30 mouse cellular contexts compared by ENCODE assay signal in the genomic region with DNA sequence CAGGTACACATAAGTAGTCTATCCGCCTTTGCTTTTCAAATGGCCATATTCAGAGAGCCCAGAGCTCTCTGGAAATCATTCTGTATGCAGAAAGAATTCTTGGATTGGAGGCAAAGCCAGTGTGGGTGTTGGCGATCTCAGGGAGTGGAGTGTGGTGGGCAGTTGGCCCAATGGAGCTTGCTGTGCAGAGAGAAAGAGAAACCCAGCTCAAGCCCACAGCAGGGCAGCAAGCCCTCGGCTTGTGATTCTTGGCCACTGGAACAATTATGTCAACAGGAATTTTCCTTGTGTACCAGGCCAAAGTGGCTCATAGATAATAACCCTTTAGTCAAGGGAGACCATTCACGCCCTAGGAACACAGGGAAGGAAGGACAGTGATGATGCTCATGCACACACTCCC. TPM values are rescaled to one million over a fixed set of nuclear protein-coding genes. Genes with fewer than 3 reads are reported as not detected.
DNase-seq lines count a peak whose midpoint lies in the region; ATAC-seq and TF ChIP-seq lines count a peak whose summit lies in the region.
"Had no signal": no experiment of that assay in that cellular context is flagged by ENCODE, and none has a peak within 500 bp of the region (broad histone marks: within the 10 kb centered on the region; RNA-seq: fewer than 3 reads in every experiment).

No protein-coding gene starts in this region.

- TF ChIP-seq CTCF in left cerebral cortex, adult 2 months (IDR thresholded peaks at IDR 0.05), result no peak

- intact Hi-C loops in gastrocnemius, postnatal 14 days (cut with DNase I; ENCODE audit: low total_unique reads), result no loop called here
- intact Hi-C loops in left cerebral cortex, postnatal 4 days (cut with DNase I), result no loop called here
- intact Hi-C loops in left cerebral cortex, adult 2 months (cut with DNase I), result no loop called here

- DNase-seq in cerebellum, postnatal 10 days, result peak; percentile 29 to 68
- DNase-seq in gastrocnemius, postnatal 14 days, result peak; percentile 23
- no peak for DNase-seq in gastrocnemius, postnatal 10 days
- DNase-seq in left cerebral cortex, postnatal 4 days, result peak; percentile 29
- no peak for DNase-seq in left cerebral cortex, adult 2 months (ENCODE audit: extremely low spot score in 1 of 2, low spot score in 2 of 2)
- DNase-seq in skeletal muscle tissue, adult 2 months (ENCODE audit: low read depth, low spot score), result peak; percentile 14
- no peak for DNase-seq in ovary, postnatal 14 days (ENCODE audit: low spot score)
- DNase-seq: adrenal gland, adult 2 months; adrenal gland, postnatal 36 days; heart, postnatal 10 days; kidney, adult 18-20 months; kidney, postnatal 25 days; liver, postnatal 0 days; midbrain, embryonic 14.5 days; right cerebral cortex, postnatal 25 days; spleen, adult 18-20 months; thymus, postnatal 14 days had no signal

- H3K4me3 ChIP-seq in left cerebral cortex, adult 2 months, result no peak overlapping the region
- H3K4me3 ChIP-seq: embryonic facial prominence, embryonic 13.5 days; forebrain, embryonic 13.5 days; heart, embryonic 13.5 days; kidney, embryonic 15.5 days; layer of hippocampus, adult 2 months; liver, embryonic 12.5 days had no signal

- no peak overlapping the region for H3K27ac ChIP-seq in left cerebral cortex, adult 2 months
- H3K27ac ChIP-seq: embryonic facial prominence, embryonic 13.5 days; forebrain, embryonic 13.5 days; heart, embryonic 13.5 days; kidney, embryonic 15.5 days; layer of hippocampus, adult 2 months; liver, embryonic 12.5 days; macrophage had no signal

- no peak for ATAC-seq in cerebellum, adult (ENCODE audit: insufficient number of reproducible peaks, low FRiP score, low TSS enrichment)
- ATAC-seq: forebrain, embryonic 13.5 days; hindbrain, embryonic 16.5 days; liver, embryonic 12.5 days; liver, postnatal 0 days had no signal

RNA-seq across cellular contexts. Expression of a gene that starts 53.0 kb away (rescaled TPM):
- under 1 TPM; 0.33 to 0.51 TPM for total RNA-seq in gastrocnemius, postnatal 14 days (2021)
- total RNA-seq in gastrocnemius, postnatal 10 days (2021), result under 1 TPM; 0.41 to 0.59 TPM
- total RNA-seq in left cerebral cortex, postnatal 4 days (2021), result 10 to 100 TPM in 1 of 2 experiments, 1 to 10 TPM in 1; 8.8 to 10.4 TPM
- 10 to 100 TPM; 29.9 to 31.6 TPM for total RNA-seq in left cerebral cortex, adult 2 months (2021)
- total RNA-seq: common myeloid progenitor, adult 5-6 weeks; granulocyte monocyte progenitor cell, adult 5-6 weeks; MEL; monocyte, adult 5-6 weeks had no signal

Comparison
In these comparisons a context has a peak if more than half of its experiments do, and no peak if none do; other contexts are left out.
1. DNase-seq: peak in cerebellum, postnatal 10 days (2 of 2), gastrocnemius, postnatal 14 days (single experiment), left cerebral cortex, postnatal 4 days (single experiment) and skeletal muscle tissue, adult 2 months (single experiment); none in gastrocnemius, postnatal 10 days (single experiment), left cerebral cortex, adult 2 months (0 of 2) and ovary, postnatal 14 days (single experiment).
2. RNA of a gene that starts 53.0 kb away (total RNA-seq): 29.9 to 31.6 TPM in left cerebral cortex, adult 2 months and 8.8 to 10.4 TPM in left cerebral cortex, postnatal 4 days; 0.41 to 0.59 TPM in gastrocnemius, postnatal 10 days and 0.33 to 0.51 TPM in gastrocnemius, postnatal 14 days; every median in the first group is over 4 times any median in the second.